Mouse (Mus musculus): Measurements from ENCODE around the gene Zfp106. TPM values are rescaled to one million over a fixed set of nuclear protein-coding genes. Genes with fewer than 3 reads are reported as not detected.
"Not testable (repeated sequence)": the region's sequence is repeated elsewhere in the genome, so short reads cannot be mapped to it uniquely, and the experiment has no call there.

Gene Zfp106
- polyA plus RNA-seq, 1 experiment from 2014 or later, result 54.0 TPM

DNA sequence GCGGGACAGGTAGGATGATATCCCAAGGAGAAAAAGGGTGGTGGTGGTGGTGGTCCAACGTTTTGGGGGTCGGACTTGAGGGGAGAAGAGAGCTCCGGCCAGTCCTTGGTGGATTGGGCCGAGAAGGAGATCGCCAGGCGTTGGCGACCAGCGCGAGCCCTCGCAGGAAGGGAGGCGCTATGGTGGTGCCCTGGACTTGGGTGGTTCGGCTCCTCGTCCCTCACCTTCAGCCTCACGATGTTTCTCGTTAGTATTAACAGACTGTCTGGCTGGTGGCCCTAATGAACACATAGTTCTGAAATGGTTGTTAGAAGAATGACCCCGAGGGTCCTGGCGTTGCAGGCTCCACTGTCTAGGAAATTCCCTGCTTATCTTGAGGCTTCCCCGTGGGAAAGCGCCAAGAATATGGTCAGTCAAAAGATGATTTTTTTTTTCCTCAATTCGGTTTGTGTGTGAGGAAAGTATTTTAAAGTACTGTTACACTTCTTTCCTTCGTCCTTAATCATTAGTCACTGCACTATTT lies 4.2 kb upstream of the Zfp106 start:
- WGBS, result under 1% methylated on average over 22 of the region's 22 CpGs
- Histone ChIP-seq H3K27me3 (ENCODE audit: insufficient read depth, low read length) (no peaks in the 10 kb centered on the region), H3K4me1 (ENCODE audit: insufficient read depth) (no peaks in the 10 kb centered on the region), H3K4me2 (peak overlapping the region; percentile 82), H3K36me3 (ENCODE audit: insufficient read depth) (no peaks in the 10 kb centered on the region; the same call in 1 of the 2 replicates), H3K4me3 (ENCODE audit: low read depth, low read length) (peak overlapping the region; percentile 69), H3K9me3 (ENCODE audit: low read depth, low read length) (no peaks in the 10 kb centered on the region), H3K27ac (ENCODE audit: low read depth) (peak overlapping the region; percentile 95), H3K9ac (peak overlapping the region; percentile 75)
- ATAC-seq (ENCODE audit: insufficient read depth) (peak; percentile 81), DNase-seq (no peak)
- no peak for TF ChIP-seq CTCF (IDR thresholded peaks at IDR 0.05; ENCODE audit: low read depth)

DNA sequence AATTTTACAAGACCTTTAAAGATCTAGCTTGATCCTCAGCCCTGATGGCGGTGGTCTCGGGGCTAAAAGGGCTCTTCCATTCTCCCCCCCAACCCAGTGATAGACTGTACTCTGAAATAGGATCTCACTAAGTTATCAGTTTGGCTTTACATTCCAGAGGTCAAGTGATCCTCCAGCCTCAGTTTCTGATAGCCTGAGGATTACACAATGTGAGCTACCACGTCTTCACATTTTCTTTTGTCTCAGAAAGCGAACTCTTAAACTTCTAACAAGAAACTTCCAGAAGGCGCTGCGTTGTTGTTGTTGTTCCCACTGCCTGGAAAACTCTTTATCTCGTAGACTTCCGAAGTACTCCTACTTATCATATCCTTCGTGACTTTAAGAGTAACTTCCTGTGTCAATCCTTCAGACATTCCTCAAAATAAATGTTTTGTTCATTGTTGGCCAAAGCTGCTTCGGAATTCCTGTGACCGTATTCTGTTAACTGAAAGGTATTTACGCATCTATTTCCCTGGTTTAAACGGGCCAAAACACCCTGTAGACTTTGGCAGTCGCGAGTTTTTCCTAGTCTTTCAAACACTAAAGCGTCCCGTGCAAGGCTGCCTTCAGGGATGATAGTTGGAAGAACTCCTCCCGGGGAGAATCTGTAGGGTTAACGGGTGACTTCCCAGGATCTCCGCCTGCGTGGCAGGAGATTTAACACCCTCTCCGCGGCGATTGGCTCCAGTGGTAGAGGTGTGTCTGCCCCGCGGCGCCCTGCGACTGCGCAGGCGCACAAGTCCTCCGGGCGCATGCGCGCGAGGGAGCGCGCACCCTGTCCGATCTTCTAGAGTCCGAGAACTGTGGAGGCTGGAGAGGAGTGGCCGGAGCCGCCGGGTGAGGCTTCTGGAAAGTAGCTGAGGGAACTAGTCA lies 3.5 kb upstream of the Zfp106 start, which contains the start of gene Snap23:
Snap23 (plus strand) TSS at position 786 of the 912 bp plus-strand sequence.
- peak within 1 kb of the TSS; percentile 75 for H3K9ac ChIP-seq
- no peak for TF ChIP-seq CTCF (IDR thresholded peaks at IDR 0.05; ENCODE audit: low read depth)
- H3K4me3 ChIP-seq (ENCODE audit: low read depth, low read length), result peak within 1 kb of the TSS; percentile 69
- H3K27ac ChIP-seq (ENCODE audit: low read depth), result peak within 1 kb of the TSS; percentile 95
- H3K27me3 ChIP-seq (ENCODE audit: insufficient read depth, low read length), result no peaks in the 10 kb centered on the region
- H3K4me2 ChIP-seq, result peak within 1 kb of the TSS; percentile 82
- no peaks in the 10 kb centered on the region; the same call in 1 of the 2 replicates for H3K36me3 ChIP-seq (ENCODE audit: insufficient read depth)
- peak; percentile 96 for ATAC-seq (ENCODE audit: insufficient read depth)
- under 1% methylated on average over 42 of the region's 42 CpGs for WGBS
- peak; percentile 98 for DNase-seq
- H3K9me3 ChIP-seq (ENCODE audit: low read depth, low read length), result no peaks in the 10 kb centered on the region
- H3K4me1 ChIP-seq (ENCODE audit: insufficient read depth), result no peaks in the 10 kb centered on the region

DNA sequence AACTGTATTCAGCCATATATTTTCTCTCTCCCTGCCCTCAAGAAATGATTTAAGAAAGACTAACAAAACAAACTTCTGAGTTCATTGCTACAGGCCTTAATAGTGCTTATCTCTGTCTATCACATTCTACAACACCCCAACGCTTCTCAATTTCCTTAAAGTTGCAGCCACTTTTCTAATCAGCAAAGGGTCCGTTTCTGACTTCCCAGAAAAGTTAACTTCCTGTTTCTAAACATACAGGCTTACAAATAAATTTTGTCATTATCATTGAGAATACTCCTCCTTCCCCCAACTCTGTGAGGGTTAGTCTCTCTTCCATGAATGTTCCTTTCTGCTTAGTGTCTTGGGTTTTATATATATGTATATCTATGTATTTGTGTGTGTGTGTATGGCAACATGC lies 1.7 kb upstream of the Zfp106 start:
- no peaks in the 10 kb centered on the region for H3K27me3 ChIP-seq (ENCODE audit: insufficient read depth, low read length)
- TF ChIP-seq CTCF (IDR thresholded peaks at IDR 0.05; ENCODE audit: low read depth), result no peak
- no peak overlapping the region for H3K4me3 ChIP-seq (ENCODE audit: low read depth, low read length)
- no peak overlapping the region for H3K4me2 ChIP-seq
- no peak overlapping the region for H3K27ac ChIP-seq (ENCODE audit: low read depth)
- H3K36me3 ChIP-seq (ENCODE audit: insufficient read depth), result no peaks in the 10 kb centered on the region
- WGBS, result 76% methylated on average over 2 of the region's 2 CpGs
- no peak for DNase-seq
- H3K9ac ChIP-seq, result no peak overlapping the region
- no peaks in the 10 kb centered on the region for H3K4me1 ChIP-seq (ENCODE audit: insufficient read depth)
- no peak for ATAC-seq (ENCODE audit: insufficient read depth)
- no peaks in the 10 kb centered on the region for H3K9me3 ChIP-seq (ENCODE audit: low read depth, low read length)

DNA sequence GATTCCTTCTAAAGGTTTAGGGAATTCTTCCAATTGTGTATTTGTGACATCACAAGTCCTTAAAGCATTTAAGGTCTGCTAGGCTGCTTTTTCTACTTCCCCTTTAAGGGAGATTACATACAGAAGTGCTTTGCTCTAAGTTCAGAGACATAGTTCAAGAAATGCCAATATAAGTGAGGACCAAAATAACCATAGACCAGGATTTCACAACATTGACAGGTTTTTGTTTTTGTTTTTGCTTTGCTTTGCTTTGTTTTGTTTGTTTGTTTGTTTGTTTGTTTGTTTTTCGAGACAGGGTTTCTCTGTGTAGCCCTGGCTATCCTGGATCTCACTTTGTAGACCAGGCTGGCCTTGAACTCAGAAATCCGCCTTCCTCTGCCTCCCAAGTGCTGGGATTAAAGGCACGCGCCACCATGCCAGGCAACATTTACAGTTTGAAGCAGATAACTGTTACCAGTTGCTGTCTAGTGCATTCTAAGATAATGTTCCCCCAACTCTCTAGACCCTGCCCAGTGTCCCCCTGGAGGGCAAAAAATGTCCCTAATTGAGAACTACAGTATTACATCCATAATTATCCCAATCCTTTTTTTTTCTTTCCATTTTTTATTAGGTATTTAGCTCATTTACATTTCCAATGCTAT lies 1.0 kb upstream of the Zfp106 start:
- H3K4me2 ChIP-seq; DNase-seq; H3K27me3 ChIP-seq (ENCODE audit: insufficient read depth, low read length); H3K9ac ChIP-seq; H3K4me3 ChIP-seq (ENCODE audit: low read depth, low read length); H3K27ac ChIP-seq (ENCODE audit: low read depth); ATAC-seq (ENCODE audit: insufficient read depth); H3K9me3 ChIP-seq (ENCODE audit: low read depth, low read length); H3K36me3 ChIP-seq (ENCODE audit: insufficient read depth); H3K4me1 ChIP-seq (ENCODE audit: insufficient read depth): not testable (repeated sequence)
- 88% methylated on average over 4 of the region's 4 CpGs for WGBS

DNA sequence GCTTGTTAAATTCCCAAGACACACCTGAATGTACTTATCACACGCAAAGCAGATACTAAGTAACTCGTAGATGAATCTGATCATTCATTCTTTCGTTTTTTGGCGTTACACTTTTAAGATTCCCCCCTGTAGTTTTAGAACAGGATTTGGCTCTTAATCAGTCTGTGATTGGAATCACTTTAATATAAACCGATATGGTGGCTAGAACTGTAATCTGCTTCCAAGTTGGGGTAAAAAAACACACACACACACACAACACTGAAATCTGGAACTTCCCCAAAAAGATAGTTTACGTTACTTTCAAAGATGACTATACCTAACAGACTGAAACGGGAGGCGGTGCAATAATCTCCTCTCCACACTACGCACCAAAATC lies 796 bp downstream of the Zfp106 start:
- H3K36me3 ChIP-seq (ENCODE audit: insufficient read depth), result no peaks in the 10 kb centered on the region
- TF ChIP-seq CTCF (IDR thresholded peaks at IDR 0.05; ENCODE audit: low read depth), result no peak
- DNase-seq (no peak), ATAC-seq (ENCODE audit: insufficient read depth) (no peak)
- H3K9ac ChIP-seq, result peak overlapping the region; percentile 93
- H3K27ac ChIP-seq (ENCODE audit: low read depth), result no peak overlapping the region
- WGBS, result 22% methylated on average over 9 of the region's 9 CpGs
- no peaks in the 10 kb centered on the region for H3K27me3 ChIP-seq (ENCODE audit: insufficient read depth, low read length)
- peak overlapping the region; percentile 69 for H3K4me2 ChIP-seq
- H3K4me1 ChIP-seq (ENCODE audit: insufficient read depth), result no peaks in the 10 kb centered on the region
- H3K4me3 ChIP-seq (ENCODE audit: low read depth, low read length), result peak overlapping the region; percentile 86
- no peaks in the 10 kb centered on the region for H3K9me3 ChIP-seq (ENCODE audit: low read depth, low read length)

DNA sequence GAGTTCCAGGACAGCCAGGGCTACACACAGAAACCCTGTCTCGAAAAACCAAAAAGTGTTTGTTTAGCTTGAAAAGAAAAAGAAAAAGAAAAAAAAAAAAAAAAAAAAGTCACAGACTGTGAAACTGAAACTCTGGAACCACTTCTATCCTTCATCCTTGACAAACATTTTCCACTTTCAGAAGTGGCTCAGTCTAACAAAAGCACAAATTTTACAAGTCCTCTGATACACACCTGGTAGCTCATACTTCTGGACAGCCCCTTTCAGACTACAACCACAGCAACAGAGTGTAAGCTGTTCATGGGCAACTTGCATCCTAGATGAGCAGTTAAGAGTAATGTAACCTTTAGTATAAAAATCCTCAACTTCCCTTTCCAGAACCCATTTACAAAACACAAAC lies 2.1 kb downstream of the Zfp106 start:
- Histone ChIP-seq H3K4me3 (ENCODE audit: low read depth, low read length) (no peak overlapping the region), H3K9me3 (ENCODE audit: low read depth, low read length) (no peaks in the 10 kb centered on the region), H3K4me2 (no peak overlapping the region), H3K27me3 (ENCODE audit: insufficient read depth, low read length) (no peaks in the 10 kb centered on the region), H3K4me1 (ENCODE audit: insufficient read depth) (no peaks in the 10 kb centered on the region), H3K27ac (ENCODE audit: low read depth) (no peak overlapping the region), H3K9ac (no peak overlapping the region), H3K36me3 (ENCODE audit: insufficient read depth) (no peaks in the 10 kb centered on the region)
- TF ChIP-seq CTCF (IDR thresholded peaks at IDR 0.05; ENCODE audit: low read depth), result no peak
- WGBS, result 90% methylated on average over 1 of the region's 1 CpGs
- ATAC-seq (ENCODE audit: insufficient read depth) (no peak), DNase-seq (no peak)

DNA sequence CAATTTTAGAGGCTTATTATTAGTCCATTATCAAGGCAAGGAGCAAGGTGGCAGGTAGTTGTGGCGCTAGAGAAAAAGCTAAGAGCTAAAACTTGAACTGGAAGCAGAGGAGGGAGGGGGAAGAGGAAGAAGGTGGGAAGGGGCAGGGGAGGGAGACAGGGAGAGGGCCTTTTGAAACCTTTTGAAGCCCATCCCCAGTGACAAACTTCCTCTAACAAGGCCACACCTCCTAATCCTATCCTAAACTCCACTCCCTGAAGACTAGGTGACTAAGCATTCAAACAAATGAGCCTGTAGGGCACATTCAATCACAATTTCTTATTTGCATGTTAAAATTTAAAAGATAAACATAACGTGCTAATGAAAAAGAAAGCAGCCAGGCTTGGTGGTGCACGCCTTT lies 4.8 kb downstream of the Zfp106 start:
- DNase-seq (no peak), ATAC-seq (ENCODE audit: insufficient read depth) (no peak)
- peaks cover 15% of the 10 kb centered on the region for H3K36me3 ChIP-seq (ENCODE audit: insufficient read depth)
- H3K4me1 ChIP-seq (ENCODE audit: insufficient read depth), result no peaks in the 10 kb centered on the region
- no peaks in the 10 kb centered on the region for H3K27me3 ChIP-seq (ENCODE audit: insufficient read depth, low read length)
- H3K9me3 ChIP-seq (ENCODE audit: low read depth, low read length), result no peaks in the 10 kb centered on the region
- no peak for TF ChIP-seq CTCF (IDR thresholded peaks at IDR 0.05; ENCODE audit: low read depth)
- no peak overlapping the region for H3K4me2 ChIP-seq
- 77% methylated on average over 3 of the region's 3 CpGs for WGBS
- H3K27ac ChIP-seq (ENCODE audit: low read depth), result no peak overlapping the region
- no peak overlapping the region for H3K4me3 ChIP-seq (ENCODE audit: low read depth, low read length)
- no peak overlapping the region for H3K9ac ChIP-seq
